Mouse (Mus musculus): ENCODE results near the gene Cacna2d1.

The Cacna2d1 gene

GRCm38 (mm10) chr5:15983354-15983753 lies 48.9 kb downstream of the Cacna2d1 start:
- DNase-seq (ENCODE audit: extremely low read depth, low read depth): no peak

GRCm38 (mm10) chr5:15985228-15985858 lies 50.9 kb downstream of the Cacna2d1 start:
- no peak for DNase-seq (ENCODE audit: extremely low read depth, low read depth)

GRCm38 (mm10) chr5:15985901-15986300 lies 51.4 kb downstream of the Cacna2d1 start:
- no peak for DNase-seq (ENCODE audit: extremely low read depth, low read depth)

- no peak for DNase-seq (ENCODE audit: extremely low read depth, low read depth)
These were observed 57.1 kb downstream of the Cacna2d1 start for GRCm38 (mm10) chr5:15991428-15992139.

GRCm38 (mm10) chr5:15993252-15993944 lies 58.9 kb downstream of the Cacna2d1 start:
- no peak for DNase-seq (ENCODE audit: extremely low read depth, low read depth)

- no peak for DNase-seq (ENCODE audit: extremely low read depth, low read depth)
These were observed 62.7 kb downstream of the Cacna2d1 start for GRCm38 (mm10) chr5:15997190-15997589.

GRCm38 (mm10) chr5:15997769-15998168 lies 63.3 kb downstream of the Cacna2d1 start:
- DNase-seq (ENCODE audit: extremely low read depth, low read depth): no peak

- no peak for DNase-seq (ENCODE audit: extremely low read depth, low read depth)
These were observed 66.4 kb downstream of the Cacna2d1 start for GRCm38 (mm10) chr5:16000917-16001316.

GRCm38 (mm10) chr5:16002431-16003063 lies 68.1 kb downstream of the Cacna2d1 start:
- no peak for DNase-seq (ENCODE audit: extremely low read depth, low read depth)

GRCm38 (mm10) chr5:16004305-16004704 lies 69.8 kb downstream of the Cacna2d1 start:
- no peak for DNase-seq (ENCODE audit: extremely low read depth, low read depth)

GRCm38 (mm10) chr5:16006964-16007363 lies 72.5 kb downstream of the Cacna2d1 start:
- DNase-seq (ENCODE audit: extremely low read depth, low read depth): no peak

- DNase-seq (ENCODE audit: extremely low read depth, low read depth): no peak
These were observed 79.2 kb downstream of the Cacna2d1 start for GRCm38 (mm10) chr5:16013649-16014048.

GRCm38 (mm10) chr5:16014392-16014791 lies 79.9 kb downstream of the Cacna2d1 start:
- DNase-seq (ENCODE audit: extremely low read depth, low read depth): no peak

- no peak for DNase-seq (ENCODE audit: extremely low read depth, low read depth)
These were observed 90.3 kb downstream of the Cacna2d1 start for GRCm38 (mm10) chr5:16024626-16025417.

GRCm38 (mm10) chr5:16028881-16029280 lies 94.4 kb downstream of the Cacna2d1 start:
- DNase-seq (ENCODE audit: extremely low read depth, low read depth): no peak

- DNase-seq (ENCODE audit: extremely low read depth, low read depth): no peak
These were observed 95.0 kb downstream of the Cacna2d1 start for GRCm38 (mm10) chr5:16029481-16029880.

- DNase-seq (ENCODE audit: extremely low read depth, low read depth): no peak
These were observed 99.1 kb downstream of the Cacna2d1 start for GRCm38 (mm10) chr5:16033569-16033968.

GRCm38 (mm10) chr5:16035259-16035658 lies 100.8 kb downstream of the Cacna2d1 start:
- DNase-seq (ENCODE audit: extremely low read depth, low read depth): no peak

- no peak for DNase-seq (ENCODE audit: extremely low read depth, low read depth)
These were observed 110.8 kb downstream of the Cacna2d1 start for GRCm38 (mm10) chr5:16045147-16045878.

GRCm38 (mm10) chr5:16047452-16048191 lies 113.1 kb downstream of the Cacna2d1 start:
- no peak for DNase-seq (ENCODE audit: extremely low read depth, low read depth)
